Mouse (Mus musculus) brain, adult 2 months (tissue): ENCODE data around the gene Rps13.
"Not testable (repeated sequence)": the region's sequence is repeated elsewhere in the genome, so short reads cannot be mapped to it uniquely, and the experiment has no call there.

Source experiments
- DNase-seq: peaks from one replicate; pipeline ENCODE4 v3.0.0; 2011; ENCODE audit warnings: low read depth, low spot score

Rps13 gene

GRCm38 (mm10) chr7:116333713-116334668 is at the start of gene Rps13:
TSS of gene Rps13 (minus strand) at chr7:116334195.
- peak; percentile 98 for DNase-seq

GRCm38 (mm10) chr7:116379181-116379580 is 45.2 kb upstream of the Rps13 start:
- DNase-seq, result not testable (repeated sequence)

DNA sequence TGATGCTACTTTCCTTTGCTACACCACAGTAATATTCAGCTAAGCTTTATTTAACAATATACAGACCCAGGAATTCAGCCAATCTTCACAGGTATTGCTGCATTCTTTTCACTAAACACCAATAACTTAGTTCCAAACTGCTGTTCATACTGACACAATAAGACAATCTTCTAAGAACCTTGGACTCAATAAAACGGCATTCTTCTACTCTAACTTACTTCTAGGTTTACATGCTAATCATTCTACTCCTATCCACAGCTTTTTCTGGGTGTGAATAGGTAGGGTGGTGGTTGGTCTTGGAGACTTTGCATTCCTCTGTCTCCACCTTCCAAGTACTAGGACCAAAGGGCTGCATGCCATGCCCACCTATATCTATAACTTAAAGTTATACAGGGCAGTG is 40.3 kb upstream of the Rps13 start:
- DNase-seq, result no peak

DNA sequence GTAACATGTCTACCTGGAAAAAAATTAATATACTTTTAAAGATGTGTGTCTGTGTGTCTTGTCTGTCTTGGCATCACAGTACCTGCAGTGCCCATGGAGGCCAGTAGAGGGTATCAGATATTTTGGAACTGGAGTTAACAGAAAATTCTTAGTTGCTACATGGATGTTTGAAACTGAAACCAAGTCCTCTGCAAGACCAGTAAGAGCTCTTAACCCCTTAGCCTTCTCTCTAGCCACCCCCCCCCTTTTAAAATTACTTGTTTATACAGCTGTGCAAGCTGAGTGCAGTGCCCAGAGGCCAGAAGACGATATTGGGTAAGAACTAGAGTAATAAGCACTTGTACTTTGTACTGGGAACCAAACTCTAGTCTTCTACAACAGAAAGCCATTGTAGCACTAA is 2.2 kb upstream of the Rps13 start:
- peak; percentile 66 for DNase-seq

GRCm38 (mm10) chr7:116335133-116335532 is 1.1 kb upstream of the Rps13 start:
- DNase-seq, result no peak

GRCm38 (mm10) chr7:116334669-116335038 is 659 bp upstream of the Rps13 start:
- DNase-seq, result no peak

DNA sequence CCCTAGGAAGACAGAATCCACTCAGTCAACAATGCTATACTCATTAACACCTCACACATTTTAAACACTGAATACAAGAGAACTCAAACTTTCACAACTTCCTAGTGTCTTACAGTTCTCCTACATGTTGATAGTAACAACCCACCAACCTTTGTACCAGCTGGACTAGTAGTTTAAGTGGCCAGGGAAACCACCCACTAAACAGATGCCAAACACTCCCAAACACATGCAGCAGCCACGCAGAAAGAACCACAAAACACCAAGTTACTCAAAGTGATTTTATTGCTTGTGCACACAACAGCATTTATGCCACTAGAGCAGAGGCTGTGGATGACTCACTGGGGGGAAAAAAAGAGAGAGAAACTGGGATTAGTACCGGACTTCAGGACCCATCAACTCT is 2.7 kb downstream of the Rps13 start:
- peak; percentile 71 for DNase-seq

GRCm38 (mm10) chr7:116329858-116330257 is 4.1 kb downstream of the Rps13 start:
- DNase-seq, result no peak

DNA sequence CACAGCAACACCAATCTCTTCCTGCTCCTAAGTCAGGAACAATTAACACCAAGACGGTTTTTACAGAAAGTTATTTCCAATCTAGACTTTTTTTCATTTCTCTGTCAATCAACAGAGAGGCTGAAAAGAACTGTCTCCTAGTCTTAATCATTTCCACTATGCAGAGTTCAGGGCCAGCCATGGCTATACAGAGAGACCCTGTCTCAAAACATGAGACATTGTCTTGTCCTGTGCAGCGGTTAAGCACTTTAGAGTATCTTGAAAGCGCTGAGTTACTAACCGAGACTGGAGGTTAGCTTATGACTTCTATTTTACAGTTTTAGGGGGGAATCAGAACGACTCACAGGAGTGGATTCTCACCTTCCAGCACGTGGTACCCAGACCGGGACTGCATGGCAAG is 5.2 kb downstream of the Rps13 start:
- DNase-seq, result no peak

DNA sequence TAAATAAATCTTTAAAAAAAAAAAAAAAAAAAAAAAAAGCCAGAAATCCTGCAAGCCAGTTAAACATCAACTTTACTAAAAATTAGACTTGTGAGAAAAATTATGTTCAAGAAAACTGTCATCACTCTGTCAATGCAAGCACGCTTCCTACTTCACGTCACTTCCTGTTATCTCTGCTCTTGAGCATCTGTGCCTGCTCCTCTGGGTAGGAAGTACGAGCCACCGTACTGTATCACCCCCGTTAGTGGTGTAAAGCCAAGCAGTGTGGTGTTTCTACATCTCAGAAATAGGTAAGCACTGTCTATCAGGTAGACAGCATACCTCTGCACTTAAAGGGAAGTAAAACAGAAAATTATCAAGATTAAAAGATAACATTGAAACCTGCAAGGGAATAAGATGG is 6.1 kb downstream of the Rps13 start:
- DNase-seq, result no peak

DNA sequence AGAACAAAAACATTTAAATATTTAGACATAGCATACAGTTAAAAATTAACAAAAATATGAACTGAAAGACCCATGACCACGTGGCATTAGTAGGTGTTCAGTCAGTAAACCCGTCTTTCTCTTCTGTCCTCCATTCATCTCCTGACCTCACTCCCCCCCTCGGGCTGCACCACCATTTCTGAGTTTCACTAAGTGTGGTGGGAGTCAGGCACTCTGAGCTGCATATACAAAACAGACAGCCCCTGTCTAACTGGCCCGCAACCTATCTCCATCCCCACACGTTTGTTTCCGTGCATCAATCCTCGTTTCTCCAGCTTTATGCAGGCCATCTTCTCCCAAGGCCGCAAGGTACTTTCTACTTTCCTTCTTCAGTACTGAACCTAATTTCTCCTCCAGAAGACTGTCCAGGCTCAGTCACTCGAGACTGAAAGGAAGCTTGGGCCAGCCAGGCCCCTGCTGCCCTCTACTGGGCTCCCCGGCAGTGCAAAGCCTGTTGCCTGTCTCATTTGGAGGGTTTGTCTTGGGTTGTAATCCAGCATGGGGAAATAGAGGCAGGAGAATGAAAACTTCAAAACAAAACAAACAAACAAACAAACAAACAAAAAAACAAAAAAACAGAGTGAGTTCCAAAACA is 10.5 kb downstream of the Rps13 start:
- DNase-seq, result peak; percentile 73

DNA sequence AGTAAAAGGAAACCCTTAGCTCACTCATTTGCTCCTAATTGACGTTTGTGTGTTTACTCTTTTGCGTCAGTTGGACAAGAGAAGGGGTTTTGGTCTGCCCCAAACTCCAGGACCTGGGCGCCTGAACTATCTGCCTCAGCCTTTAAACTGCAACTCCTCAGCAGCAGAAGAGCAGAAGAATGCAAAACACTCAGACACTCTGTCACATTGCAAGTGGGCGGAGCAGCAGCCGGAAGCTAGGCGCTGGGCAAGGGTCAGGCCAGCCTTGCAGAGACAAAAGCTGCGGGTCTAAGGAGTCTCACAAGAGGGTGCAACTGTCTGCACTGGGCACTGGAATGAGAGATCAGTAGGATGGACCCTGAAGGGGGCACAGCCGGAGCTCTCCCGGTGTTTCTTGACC is 24.5 kb downstream of the Rps13 start:
- no peak for DNase-seq

- DNase-seq, result no peak
Observed at GRCm38 (mm10) chr7:116308632-116308991, 25.4 kb downstream of the Rps13 start.

DNA sequence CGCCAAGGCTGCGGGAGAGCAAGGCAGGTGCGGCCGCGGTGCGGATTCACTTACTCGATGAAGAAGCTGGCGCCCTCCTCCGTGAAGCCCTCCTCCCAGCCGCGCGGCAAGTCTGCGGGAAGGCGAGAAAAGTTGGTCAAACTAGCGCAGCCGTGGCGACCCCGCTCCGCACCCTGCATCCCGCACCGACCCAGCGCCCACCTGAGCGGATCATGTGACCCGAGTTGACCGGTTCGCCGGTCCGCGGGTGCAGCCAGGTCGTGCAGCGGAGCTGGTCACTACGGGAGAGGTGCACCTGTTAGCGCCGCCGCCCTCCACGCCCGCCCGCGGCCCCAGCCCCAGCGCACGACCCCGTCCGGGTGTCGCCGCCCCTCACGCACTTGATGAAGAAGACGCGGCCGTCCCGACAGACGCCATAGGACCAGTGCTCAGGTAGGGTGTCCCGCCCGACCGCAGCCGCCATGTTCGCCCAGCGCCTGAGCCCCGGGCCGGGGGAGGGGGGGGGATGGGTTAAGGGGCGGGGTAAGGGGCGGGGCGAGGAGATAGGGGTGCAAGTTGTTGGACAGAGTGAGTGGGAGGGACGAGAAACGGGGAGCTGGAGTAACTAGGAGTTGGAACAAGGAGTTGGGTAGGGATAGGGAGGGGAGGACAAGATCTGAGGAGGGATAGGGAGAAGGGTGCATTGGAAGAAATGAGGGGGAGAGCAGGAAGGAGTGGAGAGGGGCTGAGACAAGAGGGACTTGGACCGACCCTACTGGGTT is 25.9 kb downstream of the Rps13 start, which contains the start of gene Plekha7:
Plekha7 (minus strand) TSS at position 506 of the 761 bp plus-strand sequence.
- DNase-seq, result no peak

DNA sequence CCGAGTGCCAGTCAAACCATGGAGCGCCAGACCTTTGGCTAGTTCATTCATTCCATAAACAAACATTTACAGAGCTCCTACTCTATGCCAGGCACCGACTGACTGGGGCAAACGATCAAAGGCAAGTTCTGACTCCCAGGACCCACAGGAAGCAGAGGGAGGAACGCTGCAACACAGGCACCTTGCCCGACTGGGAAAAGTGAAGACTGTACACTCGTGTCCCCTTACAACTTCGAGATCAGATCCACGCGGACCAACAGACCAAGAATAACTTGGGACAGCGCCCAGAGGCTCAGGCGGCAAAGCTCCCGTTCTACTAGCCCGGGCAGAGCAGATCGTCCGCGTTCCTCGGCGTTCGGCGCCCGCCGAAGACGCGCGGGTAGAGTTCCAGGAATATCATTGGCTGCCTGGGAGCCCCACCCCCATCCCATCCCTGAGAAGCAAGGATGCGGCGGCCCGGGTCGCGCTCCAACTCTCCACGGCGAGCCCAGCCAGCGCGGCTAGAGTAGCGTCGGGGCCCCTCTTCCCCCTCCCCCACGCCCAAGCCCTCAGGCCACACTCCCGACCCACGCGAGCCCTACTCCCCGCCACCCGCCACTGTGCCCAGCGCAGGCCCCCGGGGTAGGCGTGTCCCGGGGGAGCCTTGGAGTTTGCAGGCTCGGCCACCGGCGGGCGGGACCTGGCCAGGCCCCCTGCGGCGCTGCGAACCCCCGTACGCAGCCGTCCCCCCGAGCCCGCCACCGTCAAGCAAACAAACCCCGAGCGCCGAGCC is 26.7 kb downstream of the Rps13 start:
- peak; percentile 39 for DNase-seq

DNA sequence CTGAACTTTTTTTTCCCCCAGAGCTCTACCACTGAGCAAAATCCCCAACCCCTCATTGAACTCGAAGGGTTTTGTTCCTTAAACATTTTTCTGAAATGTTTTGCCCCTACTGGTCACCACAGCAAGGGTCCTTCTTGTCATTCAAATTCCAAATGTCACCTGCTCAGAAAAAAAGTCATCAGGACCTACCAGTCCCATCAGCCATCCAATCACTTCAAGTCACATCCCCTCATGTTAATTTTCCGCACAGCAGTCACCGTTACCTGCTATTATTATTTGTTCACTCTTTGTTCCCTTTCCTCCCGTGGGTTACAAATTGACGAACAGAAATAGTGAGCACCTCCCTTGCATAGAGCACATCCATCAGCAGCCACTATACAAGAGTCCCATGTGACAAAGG is 27.4 kb downstream of the Rps13 start:
- DNase-seq, result no peak

- DNase-seq, result peak; percentile 9
Observed at GRCm38 (mm10) chr7:116301661-116302311, 32.2 kb downstream of the Rps13 start.

GRCm38 (mm10) chr7:116301144-116301543 is 32.9 kb downstream of the Rps13 start:
- DNase-seq, result no peak

- no peak for DNase-seq
Observed at GRCm38 (mm10) chr7:116298851-116299250, 35.1 kb downstream of the Rps13 start.

DNA sequence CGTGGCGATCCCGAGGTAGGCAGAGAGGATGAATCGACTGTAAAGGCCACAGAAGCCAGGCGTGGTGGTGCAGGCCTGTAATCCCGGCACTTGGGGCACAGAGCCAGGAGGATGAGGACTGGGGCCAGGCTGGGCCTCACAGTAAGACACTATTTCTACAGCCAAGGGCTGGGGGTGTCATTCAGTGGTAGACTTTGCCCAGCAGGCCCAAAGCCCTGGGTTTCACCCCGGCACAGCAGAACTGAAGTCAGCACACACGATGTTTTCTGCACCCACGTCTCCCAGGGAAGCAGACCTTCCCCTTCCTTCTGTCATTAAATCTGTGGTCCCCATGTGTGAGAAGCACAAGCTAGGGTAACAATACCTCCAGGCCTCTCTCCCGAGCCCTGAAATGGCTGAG is 35.6 kb downstream of the Rps13 start:
- no peak for DNase-seq

- no peak for DNase-seq
Observed at GRCm38 (mm10) chr7:116294961-116295360, 39.0 kb downstream of the Rps13 start.
